Mouse (Mus musculus): ENCODE data around the gene Naa40. TPM values are rescaled to one million over a fixed set of nuclear protein-coding genes. Genes with fewer than 3 reads are reported as not detected.

Gene Naa40
- polyA plus RNA-seq (2014; fragmentation: Illumina TruSeq; extraction: RNeasy Lipid Tissue Mini Kit (QIAGEN cat#74804); ENCODE audit: low read depth, low replicate concordance), result 12.0 TPM

GRCm38 (mm10) chr19:7240782-7241690 is at the start of gene Naa40:
Naa40 (minus strand) TSS chr19:7241183.

GRCm38 (mm10) chr19:7267091-7267741 is 26.2 kb upstream of the Naa40 start, which contains the start of gene Rcor2:
Rcor2 (plus strand) TSS chr19:7267325.

GRCm38 (mm10) chr19:7217162-7217925 is 23.6 kb downstream of the Naa40 start, which contains the start of gene Cox8a:
Cox8a (minus strand) TSS chr19:7217616.

GRCm38 (mm10) chr19:7205753-7206736 is 34.9 kb downstream of the Naa40 start, which contains the start of gene Otub1:
Otub1 (minus strand) TSS chr19:7206316.

Other genes with a start within 250 kb of the Naa40 start
- gene Dnajc4, start 248.6 kb downstream of the Naa40 start, polyA plus RNA-seq (2014; fragmentation: Illumina TruSeq; extraction: RNeasy Lipid Tissue Mini Kit (QIAGEN cat#74804); ENCODE audit: low read depth, low replicate concordance), result not detected
- not detected for gene Nudt22, start 245.1 kb downstream of the Naa40 start, polyA plus RNA-seq (2014; fragmentation: Illumina TruSeq; extraction: RNeasy Lipid Tissue Mini Kit (QIAGEN cat#74804); ENCODE audit: low read depth, low replicate concordance)
- gene Trpt1, start 245.1 kb downstream of the Naa40 start, polyA plus RNA-seq (2014; fragmentation: Illumina TruSeq; extraction: RNeasy Lipid Tissue Mini Kit (QIAGEN cat#74804); ENCODE audit: low read depth, low replicate concordance), result 1.1 TPM
- 0.38 TPM for gene Fermt3, start 221.7 kb downstream of the Naa40 start, polyA plus RNA-seq (2014; fragmentation: Illumina TruSeq; extraction: RNeasy Lipid Tissue Mini Kit (QIAGEN cat#74804); ENCODE audit: low read depth, low replicate concordance)
- 30.8 TPM for gene Stip1, start 201.2 kb downstream of the Naa40 start, polyA plus RNA-seq (2014; fragmentation: Illumina TruSeq; extraction: RNeasy Lipid Tissue Mini Kit (QIAGEN cat#74804); ENCODE audit: low read depth, low replicate concordance)
- 2.6 TPM for gene Macrod1, start 184.4 kb downstream of the Naa40 start, polyA plus RNA-seq (2014; fragmentation: Illumina TruSeq; extraction: RNeasy Lipid Tissue Mini Kit (QIAGEN cat#74804); ENCODE audit: low read depth, low replicate concordance)
- gene Flrt1, start 135.5 kb downstream of the Naa40 start, polyA plus RNA-seq (2014; fragmentation: Illumina TruSeq; extraction: RNeasy Lipid Tissue Mini Kit (QIAGEN cat#74804); ENCODE audit: low read depth, low replicate concordance), result 0.25 TPM
- 28.8 TPM for gene Otub1, start 34.9 kb downstream of the Naa40 start, polyA plus RNA-seq (2014; fragmentation: Illumina TruSeq; extraction: RNeasy Lipid Tissue Mini Kit (QIAGEN cat#74804); ENCODE audit: low read depth, low replicate concordance)
- 141 TPM for gene Cox8a, start 23.6 kb downstream of the Naa40 start, polyA plus RNA-seq (2014; fragmentation: Illumina TruSeq; extraction: RNeasy Lipid Tissue Mini Kit (QIAGEN cat#74804); ENCODE audit: low read depth, low replicate concordance)
- gene Rcor2, start 26.1 kb upstream of the Naa40 start, polyA plus RNA-seq (2014; fragmentation: Illumina TruSeq; extraction: RNeasy Lipid Tissue Mini Kit (QIAGEN cat#74804); ENCODE audit: low read depth, low replicate concordance), result not detected
- gene Mark2, start 100.7 kb upstream of the Naa40 start, polyA plus RNA-seq (2014; fragmentation: Illumina TruSeq; extraction: RNeasy Lipid Tissue Mini Kit (QIAGEN cat#74804); ENCODE audit: low read depth, low replicate concordance), result 73.6 TPM
- 1.0 TPM for gene Spindoc, start 141.8 kb upstream of the Naa40 start, polyA plus RNA-seq (2014; fragmentation: Illumina TruSeq; extraction: RNeasy Lipid Tissue Mini Kit (QIAGEN cat#74804); ENCODE audit: low read depth, low replicate concordance)
- 8.4 TPM for gene 2700081O15Rik, start 176.4 kb upstream of the Naa40 start, polyA plus RNA-seq (2014; fragmentation: Illumina TruSeq; extraction: RNeasy Lipid Tissue Mini Kit (QIAGEN cat#74804); ENCODE audit: low read depth, low replicate concordance)
- gene Rtn3, start 242.1 kb upstream of the Naa40 start, polyA plus RNA-seq (2014; fragmentation: Illumina TruSeq; extraction: RNeasy Lipid Tissue Mini Kit (QIAGEN cat#74804); ENCODE audit: low read depth, low replicate concordance), result 447 TPM

All from sigmoid colon, adult 10 weeks (tissue).